Mouse (Mus musculus) CD4-positive helper T cell, adult 2 months (primary cell): ENCODE data around the gene Dhx37.
A peak's percentile ranks its signal among the peaks of the same experiment; 100 is the strongest.
"Not testable (repeated sequence)": the region's sequence is repeated elsewhere in the genome, so short reads cannot be mapped to it uniquely, and the experiment has no call there.

ENCODE experiments used
- DNase-seq: peaks from one replicate; pipeline ENCODE4 v3.0.0-alpha.2; 2012; ENCODE audit warnings: low read depth, missing footprints, low spot score

Gene Dhx37

DNA sequence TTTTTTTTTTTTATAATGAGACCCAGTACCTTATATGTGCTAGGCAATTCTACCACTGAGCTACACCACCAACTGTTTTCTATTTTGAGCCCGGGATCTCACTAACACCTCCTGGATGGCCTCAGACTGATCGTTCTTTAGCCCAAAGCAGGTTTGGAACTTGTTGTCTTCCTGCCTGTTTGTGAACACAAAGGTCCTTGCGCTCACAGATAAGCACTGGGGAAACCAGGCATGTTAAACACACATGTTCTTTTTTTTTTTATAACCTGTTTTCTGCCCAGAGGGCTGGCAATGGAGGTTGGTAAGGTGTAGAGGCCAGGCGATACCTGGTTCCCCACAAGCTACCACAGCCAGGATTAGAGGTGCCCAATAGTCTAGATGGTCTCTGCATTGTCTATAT, 14.7 kb upstream of the Dhx37 start:
- DNase-seq = no peak

DNA sequence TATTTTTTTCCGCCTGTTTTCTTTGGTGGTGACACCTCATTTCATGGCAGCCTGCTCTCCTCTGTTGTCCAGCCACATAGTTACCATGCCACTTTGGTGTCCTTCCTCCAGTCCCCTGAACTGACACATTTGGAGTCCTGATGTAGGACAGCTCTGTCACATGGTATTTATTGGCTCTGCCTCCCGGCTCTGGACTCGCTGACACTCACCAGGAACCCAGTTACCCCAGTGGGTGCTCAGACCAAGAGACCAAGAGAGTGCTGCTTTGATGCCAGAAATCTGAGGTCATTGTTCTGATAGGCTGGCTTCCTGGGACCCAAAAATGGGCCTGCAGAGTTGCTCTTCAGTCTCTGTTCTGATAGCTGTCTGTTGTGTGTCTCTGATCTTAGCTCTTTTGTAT, 14.1 kb upstream of the Dhx37 start:
- no peak for DNase-seq

DNA sequence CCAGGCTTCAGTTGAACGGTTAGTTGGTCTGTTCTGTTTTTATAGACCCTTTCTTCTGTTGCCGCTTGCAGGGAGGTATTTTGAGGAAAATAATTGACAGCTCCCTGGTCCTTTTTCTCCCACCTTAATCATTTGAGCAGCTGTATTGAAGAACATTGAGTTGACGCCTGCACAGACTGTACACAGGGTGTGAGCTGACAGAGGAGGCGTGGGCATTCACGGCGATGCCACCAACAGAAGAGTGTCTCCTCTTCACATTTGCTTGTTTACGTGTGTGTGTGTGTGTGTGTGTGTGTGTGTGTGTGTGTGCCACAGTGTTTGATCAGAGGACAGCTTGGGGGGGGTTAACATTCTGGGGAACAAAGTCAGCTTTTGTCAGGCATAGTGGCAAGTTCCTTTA, 12.4 kb upstream of the Dhx37 start:
- no peak for DNase-seq

DNA sequence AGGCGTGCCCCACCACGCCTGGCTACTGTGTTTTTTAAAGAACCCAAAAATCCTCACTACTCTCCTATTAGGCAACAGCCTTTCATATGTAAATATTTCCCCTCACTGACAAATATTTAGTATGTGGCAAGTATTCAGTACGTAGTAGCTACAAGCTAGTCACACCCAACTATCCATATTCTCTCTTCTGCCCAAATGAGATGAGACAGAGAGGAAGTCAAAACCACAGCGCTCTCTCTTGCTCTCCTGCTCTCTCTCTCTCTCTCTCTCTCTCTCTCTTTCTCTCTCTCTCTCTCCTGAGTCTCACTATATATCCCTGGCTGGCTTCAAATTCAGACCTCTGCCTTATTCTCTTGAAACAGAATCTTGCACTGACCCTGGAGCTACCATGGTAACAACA, 10.6 kb upstream of the Dhx37 start:
- peak; percentile 78 for DNase-seq

DNA sequence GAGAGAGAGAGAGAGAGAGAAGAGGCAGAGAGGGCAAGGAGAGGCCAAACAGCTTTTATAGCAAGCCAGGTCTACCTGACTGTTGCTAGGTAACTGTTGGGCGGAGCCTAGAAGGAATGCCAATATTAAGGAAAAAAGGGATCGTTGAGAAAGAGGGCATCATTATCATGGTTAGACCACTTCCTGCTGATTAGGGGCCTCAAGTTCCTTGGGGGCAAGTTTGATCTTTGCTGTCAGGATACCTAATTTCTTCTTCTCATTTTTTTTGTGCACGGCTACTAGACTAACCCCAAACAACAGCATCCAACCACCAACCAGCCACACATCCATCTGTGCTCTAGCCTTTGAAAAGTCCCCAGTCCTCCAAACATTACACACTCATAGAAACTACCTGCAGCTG, 10.0 kb upstream of the Dhx37 start:
- peak; percentile 47 for DNase-seq

DNA sequence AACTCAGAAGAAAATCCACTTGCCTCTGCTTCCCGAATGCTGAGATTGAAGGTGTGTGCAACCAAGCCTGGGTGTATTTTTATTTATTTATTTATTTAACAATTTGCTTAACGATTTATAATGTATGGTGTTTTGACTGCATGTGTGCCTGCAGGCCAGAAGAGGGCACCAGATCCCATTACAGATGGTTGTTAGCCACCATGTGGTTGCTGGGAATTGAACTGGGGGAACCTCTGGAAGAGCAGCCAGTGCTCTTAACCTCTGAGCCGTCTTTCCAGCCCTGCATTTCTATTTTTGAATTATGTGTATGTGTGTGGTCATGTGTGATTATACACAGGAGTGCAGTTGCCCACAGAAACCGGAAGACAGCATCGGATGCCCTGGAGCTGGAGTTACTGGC, 9.4 kb upstream of the Dhx37 start:
- DNase-seq = peak; percentile 25

DNA sequence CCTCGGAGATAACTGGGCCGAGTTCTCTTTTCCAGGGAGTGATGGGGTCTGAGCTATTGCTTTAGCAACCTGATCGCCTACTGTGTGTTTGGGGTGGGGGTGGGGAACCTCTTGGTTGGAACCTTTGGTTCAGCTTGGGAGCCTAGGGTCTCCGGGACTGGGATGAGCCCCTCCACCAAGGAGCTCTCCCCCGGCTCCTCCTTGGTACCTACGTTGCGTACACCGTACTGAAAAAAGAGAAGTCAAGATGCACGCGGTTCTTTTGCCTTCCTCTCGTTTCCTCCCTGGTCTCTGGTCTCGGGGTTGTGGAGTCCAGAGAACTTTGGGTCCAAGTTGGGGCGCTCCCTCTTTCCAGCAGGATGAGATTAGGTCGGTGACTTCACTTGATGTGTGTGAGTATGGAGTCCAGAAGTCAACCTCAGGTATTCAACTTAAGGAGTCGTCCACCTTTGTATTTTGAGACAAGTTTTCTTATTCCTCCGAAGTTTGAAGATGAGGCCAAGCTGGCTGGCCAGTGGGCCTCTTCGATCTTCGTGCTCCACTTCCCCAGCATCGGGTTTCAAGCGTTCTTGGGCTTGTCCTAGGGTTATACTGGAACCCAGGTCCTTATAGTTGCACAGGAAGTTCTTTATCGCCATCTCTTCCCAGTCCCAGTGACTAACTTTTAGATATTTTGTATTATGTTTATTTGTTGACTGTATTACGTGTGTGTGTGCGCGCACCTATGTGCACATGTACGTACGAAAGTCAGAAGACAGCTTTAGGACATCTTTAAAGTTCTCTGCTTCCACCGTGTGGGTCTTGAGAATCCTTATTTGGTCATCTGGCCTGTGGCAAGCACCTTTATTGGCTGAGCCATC, 8.4 kb upstream of the Dhx37 start:
- DNase-seq = no peak

DNA sequence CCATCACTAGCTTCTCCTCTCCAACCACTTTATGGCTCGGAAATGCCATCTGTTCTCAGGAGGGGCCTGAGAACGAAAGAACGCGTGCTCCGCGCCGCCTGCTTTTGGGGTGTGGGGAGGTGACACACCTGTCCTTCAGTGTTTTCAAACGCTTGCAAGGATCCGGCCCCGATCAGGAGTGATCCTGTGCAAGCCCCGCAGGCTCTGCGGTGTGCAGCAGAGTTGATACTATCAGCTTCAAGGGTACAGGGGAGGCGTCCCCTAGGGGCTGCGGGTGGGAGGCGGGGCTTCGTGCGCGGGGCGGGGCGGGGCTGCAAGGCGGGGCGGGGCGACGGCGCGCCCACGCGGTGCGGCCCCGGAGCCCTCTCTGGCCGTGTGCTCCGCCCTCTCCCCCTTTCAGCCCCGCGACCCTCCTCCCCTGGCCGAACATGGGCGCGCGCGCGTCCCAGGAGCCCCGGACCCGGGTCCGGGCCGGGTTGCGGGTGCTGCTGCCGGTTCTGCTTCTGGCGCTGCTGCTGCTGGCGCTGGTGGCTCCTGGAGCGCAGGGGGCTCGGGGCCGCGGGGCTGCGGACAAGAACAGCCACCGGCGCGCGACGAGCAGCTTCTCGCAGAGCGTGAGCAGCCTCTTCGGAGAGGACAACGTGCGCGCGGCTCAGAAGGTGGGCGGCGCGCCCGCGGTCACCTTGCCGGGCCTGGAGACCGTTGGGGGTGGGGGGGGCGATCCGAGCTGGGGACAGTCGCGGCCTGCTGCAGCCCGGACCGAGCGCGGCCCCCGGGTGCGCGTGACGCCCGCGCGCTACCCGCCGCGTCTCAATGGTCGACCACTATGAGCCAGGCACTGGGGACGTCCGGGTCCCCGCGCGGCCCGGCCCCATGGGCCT, 7.6 kb upstream of the Dhx37 start, which contains the start of gene Bri3bp:
Bri3bp (plus strand) TSS at position 335 of the 881 bp plus-strand sequence.
- DNase-seq = peak; percentile 80

DNA sequence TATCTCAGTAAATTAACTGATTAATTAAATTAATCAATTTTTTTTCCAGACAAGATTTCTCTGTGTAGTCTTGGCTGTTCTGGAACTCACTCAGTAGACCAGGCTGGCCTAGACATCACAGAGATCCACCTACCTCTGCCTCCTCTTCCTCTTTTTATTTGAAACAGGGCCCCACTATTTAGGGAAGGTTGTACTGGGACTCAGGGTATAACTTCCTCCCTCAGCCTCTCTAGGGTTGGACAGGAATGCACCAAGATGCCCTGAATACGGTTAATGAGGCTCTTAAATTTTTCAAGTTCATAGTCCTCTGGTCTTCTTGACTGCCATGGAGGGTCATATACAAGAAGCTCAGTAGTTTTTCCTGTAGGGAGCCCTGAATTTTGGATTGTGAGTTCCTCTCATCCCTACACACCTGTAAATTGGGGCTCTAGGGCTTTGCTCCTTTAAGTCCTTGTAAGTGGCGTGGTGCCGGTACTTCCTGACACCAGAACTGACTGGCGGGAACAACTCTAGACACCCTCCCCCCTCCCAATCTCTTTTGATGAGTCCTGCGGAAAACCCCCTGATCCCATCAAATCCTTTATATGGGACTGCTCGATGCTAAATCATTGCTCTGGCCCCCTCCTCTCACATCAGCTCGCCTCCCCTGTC, 6.8 kb upstream of the Dhx37 start:
- DNase-seq = no peak

DNA sequence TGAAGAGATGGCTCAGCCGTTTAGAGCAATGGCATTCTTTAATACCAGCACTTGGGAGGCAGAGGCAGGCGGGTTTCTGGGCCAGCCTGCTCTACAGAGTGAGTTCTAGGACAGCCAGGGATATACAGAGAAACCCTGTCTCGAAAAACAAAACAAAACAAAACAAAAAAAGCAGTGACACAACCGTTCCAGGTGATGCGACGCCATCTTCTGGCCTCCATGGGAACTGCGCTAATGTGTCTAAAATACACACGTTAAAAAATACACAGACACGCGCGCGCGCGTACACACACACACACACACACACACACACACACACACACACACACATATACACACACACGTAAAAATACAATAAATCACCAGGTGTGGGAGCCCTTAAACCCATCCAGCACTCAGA, 426 bp upstream of the Dhx37 start:
- not testable (repeated sequence) for DNase-seq

DNA sequence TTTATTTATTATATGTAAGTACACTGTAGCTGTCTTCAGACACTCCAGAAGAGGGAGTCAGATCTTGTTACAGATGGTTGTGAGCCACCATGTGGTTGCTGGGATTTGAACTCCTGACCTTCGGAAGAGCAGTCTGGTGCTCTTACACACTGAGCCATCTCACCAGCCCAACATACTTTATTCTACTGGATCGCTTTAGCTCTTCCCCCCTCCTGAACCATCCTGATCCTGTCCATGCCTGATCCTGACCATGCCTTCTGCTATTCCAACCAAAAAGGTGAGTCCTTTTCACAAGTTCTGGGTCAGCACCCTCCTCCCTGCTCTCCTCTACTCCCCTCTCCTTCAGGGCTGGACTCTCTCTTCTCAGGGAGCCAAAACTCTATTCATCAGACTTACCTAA, 1.6 kb downstream of the Dhx37 start:
- not testable (repeated sequence) for DNase-seq

DNA sequence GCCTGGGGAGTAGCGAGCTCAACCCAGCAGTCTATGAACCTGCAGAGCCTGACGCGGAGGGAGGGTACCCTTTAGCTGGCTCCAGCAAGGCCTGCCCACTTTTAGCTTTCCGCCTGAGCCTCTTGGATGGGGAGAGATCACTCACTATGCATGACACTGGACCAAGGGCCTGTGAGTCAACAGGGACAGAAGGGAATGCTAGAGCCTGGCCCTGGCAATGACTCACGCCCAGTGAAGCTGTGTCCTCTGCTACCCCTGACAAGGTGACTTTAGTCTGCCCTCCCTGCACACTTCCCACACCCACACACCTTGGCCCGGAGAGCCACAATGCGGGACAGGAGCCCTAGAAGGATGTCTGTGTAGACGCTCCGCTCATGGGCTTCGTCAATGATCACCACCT, 7.6 kb downstream of the Dhx37 start:
- DNase-seq = no peak

DNA sequence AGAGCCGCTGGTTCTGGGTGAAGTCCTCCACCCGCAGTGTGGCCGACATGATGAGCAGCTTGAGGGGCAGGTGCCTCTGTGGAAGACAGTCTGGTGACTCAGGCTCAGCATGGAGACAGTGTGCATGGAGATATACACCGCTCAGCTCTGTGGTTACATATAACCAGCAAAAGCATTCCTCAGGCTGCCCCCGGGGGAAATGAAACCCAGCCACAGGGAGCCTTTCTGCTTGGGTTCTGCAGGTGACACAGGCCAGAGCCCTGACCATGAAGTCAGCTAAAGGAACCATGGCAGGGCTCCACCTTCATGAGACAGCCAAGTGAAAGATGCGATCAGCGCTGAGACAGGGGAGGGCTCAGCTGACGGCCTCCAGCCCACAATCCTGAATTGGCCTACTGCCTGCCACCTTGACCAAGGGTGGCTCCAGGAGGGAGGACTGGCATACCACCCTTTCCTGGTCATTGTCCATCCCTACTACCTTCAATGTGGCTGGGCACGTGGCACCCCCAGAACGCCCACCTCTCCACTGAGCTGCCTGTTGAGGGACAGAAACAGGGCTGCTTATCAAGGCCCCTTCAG, 8.1 kb downstream of the Dhx37 start:
- DNase-seq = no peak

DNA sequence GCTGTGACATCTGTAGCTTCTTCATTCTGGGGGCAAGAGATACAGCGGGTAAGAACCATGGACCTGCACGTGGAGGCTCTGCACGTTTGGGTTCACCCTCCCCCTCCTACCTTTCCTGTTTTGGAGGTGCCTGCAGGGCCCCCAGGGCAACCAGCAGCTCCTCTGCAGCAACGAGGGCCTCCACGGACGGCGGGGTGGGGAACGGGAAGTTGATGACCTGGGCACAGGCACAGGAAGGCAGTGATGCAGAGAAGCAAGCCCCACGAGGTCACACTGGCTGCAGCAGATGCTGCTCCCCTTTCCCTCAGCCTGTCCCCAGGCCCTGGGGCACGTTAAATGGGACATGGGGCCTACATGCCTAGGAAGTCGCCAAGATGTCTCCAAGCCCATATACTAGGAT, 14.8 kb downstream of the Dhx37 start:
- no peak for DNase-seq

DNA sequence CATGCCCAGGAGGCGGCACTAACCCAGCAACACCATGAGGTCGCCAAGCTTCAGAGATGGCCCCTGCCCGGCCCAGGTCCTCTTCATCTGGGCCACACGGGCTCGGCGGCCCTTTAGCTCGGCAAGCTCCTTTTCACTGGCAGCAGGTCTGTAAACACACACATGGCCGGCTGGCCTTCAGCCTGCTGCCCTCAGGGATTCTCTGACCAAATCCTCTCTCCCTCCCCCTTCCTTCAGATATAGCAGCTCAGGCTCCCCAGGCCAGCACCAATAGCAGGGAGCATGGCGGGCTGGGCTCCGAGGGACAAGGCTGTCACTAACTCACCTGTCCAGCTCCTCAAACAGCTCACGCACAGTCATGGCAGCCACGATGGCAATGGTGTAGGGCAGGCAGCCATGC, 15.3 kb downstream of the Dhx37 start:
- DNase-seq = no peak

DNA sequence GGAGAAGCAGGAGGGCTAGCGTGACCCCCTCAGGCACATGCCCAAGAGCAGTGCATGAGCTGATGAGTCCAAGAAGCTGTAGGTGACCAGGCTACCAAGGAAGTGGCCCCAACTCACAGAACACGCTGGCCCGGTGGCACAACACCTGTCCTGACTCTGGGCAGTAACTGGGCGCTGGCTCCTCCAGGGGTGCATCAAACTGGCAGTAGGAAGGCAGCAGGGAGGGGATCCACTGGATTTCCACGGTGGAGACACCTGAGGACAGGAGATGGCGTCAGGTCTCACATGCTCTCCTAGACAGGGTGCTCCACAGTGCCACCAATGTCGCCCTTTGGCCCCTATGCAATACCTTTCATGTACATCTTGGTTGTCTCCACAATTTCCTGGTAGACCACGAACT, 17.7 kb downstream of the Dhx37 start:
- DNase-seq = no peak

DNA sequence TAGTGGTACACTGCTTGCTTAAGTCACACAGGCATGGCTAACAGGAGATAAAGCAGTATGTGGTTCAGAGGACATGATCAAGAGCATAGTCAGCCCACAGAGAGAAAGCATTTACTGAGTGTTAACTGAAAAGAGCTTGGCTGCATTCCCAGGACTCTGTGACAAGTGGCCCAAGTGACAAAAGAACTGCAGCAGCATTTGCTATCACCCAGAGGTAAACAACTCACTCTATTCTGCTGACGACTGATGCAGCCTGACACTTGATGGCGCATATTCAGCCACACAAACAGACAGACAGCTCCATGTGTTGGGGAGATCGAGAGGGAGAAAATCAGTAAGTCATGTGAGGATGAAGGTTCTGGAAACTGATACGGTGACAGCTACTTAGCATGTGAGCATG, 20.2 kb downstream of the Dhx37 start:
- no peak for DNase-seq

DNA sequence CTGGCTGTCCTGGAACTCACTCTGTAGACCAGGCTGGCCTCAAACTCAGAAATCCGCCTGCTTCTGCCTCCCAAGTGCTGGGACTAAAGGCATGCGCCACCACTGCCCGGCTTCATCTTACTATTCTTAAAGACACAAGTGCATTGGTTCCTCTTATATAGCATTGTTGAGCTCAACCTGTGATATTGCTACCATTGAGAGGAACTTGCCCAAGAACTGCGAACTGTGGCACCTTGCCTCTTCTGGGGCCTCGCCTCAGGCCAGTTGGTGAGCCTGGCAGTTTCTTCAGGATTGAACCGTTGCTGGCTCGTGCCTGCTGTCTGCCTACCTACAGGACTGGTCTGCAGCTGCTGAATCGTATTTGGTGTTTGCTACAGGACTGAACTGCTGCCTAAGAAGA, 21.4 kb downstream of the Dhx37 start:
- DNase-seq = not testable (repeated sequence)

DNA sequence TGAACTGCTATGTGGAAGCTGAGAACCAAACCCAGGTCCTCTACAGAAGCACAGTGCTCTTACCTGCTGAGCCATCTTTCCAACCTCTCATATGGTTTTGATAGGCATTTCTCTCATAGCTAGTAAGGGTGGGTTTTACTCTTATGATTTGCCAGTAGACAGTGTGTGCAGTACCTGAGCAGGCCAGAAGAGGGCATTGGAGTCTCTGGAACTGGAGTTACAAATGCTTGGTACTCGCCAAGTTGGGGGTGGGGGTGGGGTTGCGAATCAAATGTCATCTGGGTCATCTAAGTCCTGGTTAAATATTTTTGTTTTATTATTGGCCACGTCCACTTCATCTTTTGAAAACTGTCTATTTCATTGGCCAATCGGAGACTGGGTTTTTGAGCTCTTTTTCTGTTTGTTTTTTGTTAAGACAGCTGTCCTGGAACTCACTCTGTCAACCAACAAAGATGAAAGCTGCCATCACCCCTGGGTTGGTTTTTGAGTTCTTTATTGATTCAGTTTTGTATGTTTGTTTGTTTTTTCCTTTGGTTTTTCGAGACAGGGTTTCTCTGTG, 21.9 kb downstream of the Dhx37 start:
- peak; percentile 76 for DNase-seq

DNA sequence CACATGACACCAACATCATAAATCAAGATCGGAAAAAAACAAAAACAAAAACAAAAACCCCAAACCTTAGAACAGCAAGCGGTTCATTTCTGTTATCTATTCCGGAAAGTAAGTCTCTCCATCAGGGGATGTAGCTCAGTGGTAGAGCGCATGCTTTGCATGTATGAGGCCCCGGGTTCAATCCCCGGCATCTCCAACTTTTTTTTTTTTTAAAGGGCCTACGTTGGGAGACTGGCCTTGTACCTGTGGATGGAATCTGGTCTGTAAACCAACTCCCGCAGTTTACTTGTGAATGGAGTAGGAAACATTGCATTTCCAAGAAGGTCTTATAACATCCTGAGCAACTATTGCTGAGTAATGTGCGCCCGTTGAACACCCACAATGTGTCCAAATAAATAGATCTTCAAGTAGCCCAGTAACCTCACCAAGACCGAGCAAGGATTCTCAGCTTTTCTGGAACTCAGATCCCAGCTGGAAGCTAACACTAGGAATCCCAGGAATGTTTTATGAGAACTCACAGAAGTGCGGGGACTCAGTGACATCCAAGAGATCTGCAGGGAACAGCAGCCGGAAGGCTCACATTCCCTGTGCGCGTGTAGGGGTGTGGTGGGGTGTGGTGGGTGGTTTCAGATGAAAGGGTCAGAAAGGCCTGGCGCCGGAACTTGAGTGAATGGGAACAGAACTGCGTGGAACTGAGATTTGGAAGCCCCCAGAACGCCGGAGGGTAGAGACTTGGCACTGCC, 24.4 kb downstream of the Dhx37 start:
- DNase-seq = peak; percentile 48

DNA sequence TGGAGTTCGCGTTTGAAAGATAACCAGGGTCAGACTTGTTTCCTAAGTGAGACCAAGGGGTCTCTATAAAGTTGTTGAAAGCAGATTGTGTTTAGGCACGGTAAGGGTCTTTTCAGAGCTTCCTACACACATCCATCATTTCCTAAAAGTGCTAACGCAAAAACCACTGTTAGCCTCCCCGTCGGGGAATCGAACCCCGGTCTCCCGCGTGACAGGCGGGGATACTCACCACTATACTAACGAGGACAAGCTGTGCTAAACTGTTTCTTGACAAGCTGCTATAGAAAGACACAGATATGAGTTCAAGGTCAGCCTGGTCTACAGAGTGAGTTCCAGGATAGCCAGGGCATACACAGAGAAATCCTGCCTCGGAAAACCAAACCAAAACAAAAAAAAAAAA, 25.1 kb downstream of the Dhx37 start:
- DNase-seq = peak; percentile 85
